Mouse (Mus musculus) gastrocnemius, postnatal 36 days (tissue): ENCODE measurements around the gene Gm43517. TPM values are rescaled to one million over a fixed set of nuclear protein-coding genes. Genes with fewer than 3 reads are reported as not detected.
A peak's percentile ranks its signal among the peaks of the same experiment; 100 is the strongest.

Source experiments
- DNase-seq, 2 experiments: peaks; one replicate each; pipeline ENCODE4 v3.0.0; 2022
- intact Hi-C: fragments of 180-260 bp; cut with DNase I; formaldehyde crosslinking; loops from one replicate; pipeline ENCODE4 v1.15.1; 2025
- total RNA-seq, 2 experiments: library from RNA; stranded (reverse); gene quantifications; 2 replicates each; pipeline ENCODE4 v1.2.3; 2021

The Gm43517 gene
- total RNA-seq, 2 experiments from 2014 or later = not detected

DNA sequence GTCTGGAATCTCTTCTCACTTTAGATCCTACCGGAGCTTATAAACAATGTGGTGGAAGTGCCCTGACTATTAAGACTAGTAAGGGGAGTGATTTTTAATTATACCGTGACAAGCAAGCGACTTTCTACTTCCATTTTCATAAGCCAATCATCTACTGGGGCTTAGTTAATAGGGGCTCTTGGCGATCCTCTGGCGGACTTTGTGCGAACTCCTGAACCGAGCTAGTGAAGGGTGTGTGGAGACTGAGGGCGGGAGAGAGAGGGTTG, 15.8 kb downstream of the Gm43517 start:
- intact Hi-C loops = no loop called here
- no peak for DNase-seq

DNA sequence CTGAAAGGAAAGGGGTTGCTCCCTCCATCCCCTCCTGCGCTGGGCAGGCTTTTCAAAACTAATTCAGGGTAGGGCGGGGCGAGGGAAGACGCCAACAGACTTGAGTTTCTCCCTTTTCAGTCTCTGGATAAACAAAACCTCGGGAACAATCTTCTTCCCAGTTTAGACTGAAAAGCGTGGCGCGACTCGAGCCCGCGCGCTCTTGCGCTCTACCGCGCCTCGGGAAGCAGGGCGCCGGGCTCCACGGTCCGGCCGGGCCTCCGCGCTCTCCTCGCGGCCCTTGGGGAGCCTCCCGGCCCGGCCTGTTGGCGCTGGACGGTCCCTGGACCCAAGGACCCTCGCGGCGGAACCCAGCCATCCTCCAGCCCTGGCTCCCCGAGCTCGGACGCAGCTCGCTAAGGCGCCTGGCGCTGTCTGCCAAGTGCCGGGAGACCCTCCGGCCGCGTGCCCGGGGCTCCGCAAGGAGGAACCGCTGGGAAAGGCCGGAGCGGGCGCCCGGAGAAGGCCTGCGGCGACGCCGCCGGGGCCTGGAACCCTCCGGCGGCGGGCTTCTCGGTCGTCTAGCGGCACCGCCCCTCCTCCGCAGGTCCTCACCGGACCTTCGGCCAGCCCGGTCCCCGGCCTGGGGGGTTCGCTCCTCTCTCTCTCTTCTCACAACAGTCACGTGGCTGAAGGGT, 16.3 kb downstream of the Gm43517 start:
- DNase-seq = peak in 1 of 2 experiments; percentile 12
- intact Hi-C loops = no loop called here

DNA sequence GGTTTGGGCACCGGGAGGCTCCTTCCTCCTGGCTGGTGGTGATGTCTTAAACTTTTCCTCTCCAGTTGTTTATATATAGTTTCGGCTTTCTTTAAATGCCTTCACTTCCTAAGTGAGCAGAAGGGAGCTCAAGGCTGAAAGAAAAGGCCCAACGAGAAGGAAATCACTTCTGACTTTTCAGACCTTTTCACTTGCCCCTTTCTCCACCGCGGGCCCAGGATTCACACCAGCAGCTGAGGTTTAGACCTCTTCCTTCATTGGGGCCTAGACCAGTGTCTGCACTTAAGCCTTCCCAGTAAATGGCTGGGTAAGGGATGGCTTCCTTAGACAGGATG, 16.8 kb downstream of the Gm43517 start:
- no peak for DNase-seq
- intact Hi-C loops = no loop called here

DNA sequence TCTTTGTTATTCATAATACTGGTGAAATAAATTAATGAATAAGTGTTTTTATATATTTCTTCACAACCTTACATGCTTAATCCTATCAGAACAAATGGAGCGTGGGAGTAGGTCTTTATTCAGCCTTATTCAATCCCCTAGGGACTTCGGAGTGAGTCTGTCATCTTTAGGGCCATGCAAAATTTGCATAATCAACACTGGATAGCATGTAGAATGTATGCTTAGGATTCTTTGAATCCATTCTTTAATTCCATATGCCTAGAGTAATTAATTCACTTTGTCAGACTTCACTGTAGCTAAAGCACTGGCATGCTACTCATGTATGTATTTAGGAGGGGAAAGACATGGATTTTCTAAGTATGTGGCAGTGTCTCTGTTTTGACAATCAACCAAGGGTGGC, 24.9 kb downstream of the Gm43517 start:
- DNase-seq = no peak

DNA sequence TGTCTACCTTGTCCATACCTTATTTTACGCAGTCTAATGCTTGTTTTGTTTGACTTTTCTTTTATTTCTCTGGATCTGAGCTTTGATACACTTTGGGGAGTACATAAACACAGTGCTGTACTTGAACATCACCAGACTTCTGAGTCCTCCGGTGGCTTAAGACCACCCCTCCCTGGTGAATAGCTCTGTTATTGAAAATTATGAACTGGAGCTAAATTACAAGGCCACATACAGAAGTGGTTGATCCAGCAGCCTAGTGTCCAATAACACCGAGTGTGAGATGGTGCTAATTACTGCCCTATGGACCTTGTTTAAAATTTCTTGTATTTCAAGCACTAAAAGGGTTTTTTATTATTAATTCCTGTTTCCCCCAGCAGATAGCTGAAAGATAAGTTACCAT, 33.0 kb downstream of the Gm43517 start:
- no peak for DNase-seq
- intact Hi-C loops = no loop called here

More for the DNA sequence above, 24.9 kb downstream of the Gm43517 start:
- intact Hi-C loops = no loop called here

Other genes with a start within 250 kb of the Gm43517 start
- gene Foxg1, start 2.5 kb upstream of the Gm43517 start, total RNA-seq = not detected